Mouse (Mus musculus) spleen, postnatal 36 days (tissue): ENCODE data around the gene Kif5a.

Experiments
- DNase-seq, 2 experiments: peaks; one replicate each; pipeline ENCODE4 v3.0.0; 2022; ENCODE audit warnings: low spot score in 2 of 2, mixed read lengths in 1 of 2

Gene Kif5a

GRCm38 (mm10) chr10:127176228-127176627, 86.9 kb downstream of the Kif5a start:
- DNase-seq, result no peak
